Mouse (Mus musculus): ENCODE results near the gene Dock1. TPM values are rescaled to one million over a fixed set of nuclear protein-coding genes. Genes with fewer than 3 reads are reported as not detected.

The Dock1 gene
- polyA plus RNA-seq, 1 experiment from 2014 or later: 44.5 TPM

GRCm38 (mm10) chr7:134822006-134822405 lies 151.6 kb downstream of the Dock1 start:
- Histone ChIP-seq H3K27me3 (ENCODE audit: low read depth, poor library complexity, severe bottlenecking) (no peaks in the 10 kb centered on the region), H3K27ac (no peak overlapping the region), H3K4me3 (no peak overlapping the region), H3K36me3 (peaks cover 21% of the 10 kb centered on the region), H3K9me3 (replicated peaks) (no peaks in the 10 kb centered on the region), H3K4me1 (0 out of 2 replicates have a peak, but pooled peaks cover 14% of the 10 kb centered on the region)
- DNase-seq (ENCODE audit: low spot score): no peak
- 58% methylated on average over 3 of the region's 3 CpGs for WGBS

DNA sequence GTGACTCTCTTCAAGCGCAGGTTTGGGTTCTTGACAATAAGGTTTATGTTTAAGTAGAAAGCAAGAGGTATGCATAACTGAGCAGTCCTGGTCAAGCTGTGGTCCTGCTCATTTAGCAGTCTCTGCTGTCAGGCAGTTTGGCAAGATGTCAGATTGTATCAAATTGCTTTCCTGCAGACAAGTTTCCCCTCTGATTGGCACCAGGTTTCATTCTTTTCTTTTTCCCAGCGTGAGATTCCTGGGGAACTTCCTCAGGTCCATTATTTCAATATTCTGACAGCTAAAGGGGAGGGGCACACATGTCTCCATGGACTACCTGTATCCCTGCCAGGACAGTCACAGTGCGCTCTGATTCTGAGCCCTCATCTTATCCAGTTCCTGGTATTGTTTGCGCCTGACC lies 153.4 kb downstream of the Dock1 start:
- 0 out of 2 replicates have a peak, but pooled peaks cover 13% of the 10 kb centered on the region for H3K36me3 ChIP-seq
- DNase-seq (ENCODE audit: low spot score): no peak
- H3K9me3 ChIP-seq (replicated peaks): no peaks in the 10 kb centered on the region
- H3K4me1 ChIP-seq: 0 out of 2 replicates have a peak, but pooled peaks cover 14% of the 10 kb centered on the region
- WGBS: 81% methylated on average over 4 of the region's 4 CpGs
- no peaks in the 10 kb centered on the region for H3K27me3 ChIP-seq (ENCODE audit: low read depth, poor library complexity, severe bottlenecking)
- H3K4me3 ChIP-seq: no peak overlapping the region
- no peak overlapping the region for H3K27ac ChIP-seq

- Histone ChIP-seq H3K36me3 (peaks cover 8% of the 10 kb centered on the region; the same call in 1 of the 2 replicates), H3K4me3 (no peak overlapping the region), H3K4me1 (no peaks in the 10 kb centered on the region), H3K27ac (no peak overlapping the region), H3K27me3 (ENCODE audit: low read depth, poor library complexity, severe bottlenecking) (no peaks in the 10 kb centered on the region), H3K9me3 (replicated peaks) (no peaks in the 10 kb centered on the region)
- DNase-seq (ENCODE audit: low spot score): no peak
- 91% methylated on average over 2 of the region's 2 CpGs for WGBS
Observed at GRCm38 (mm10) chr7:134840066-134840465, 169.6 kb downstream of the Dock1 start.

- Histone ChIP-seq H3K27me3 (ENCODE audit: low read depth, poor library complexity, severe bottlenecking) (no peaks in the 10 kb centered on the region), H3K4me1 (no peaks in the 10 kb centered on the region), H3K4me3 (no peak overlapping the region), H3K9me3 (replicated peaks) (no peaks in the 10 kb centered on the region), H3K36me3 (peaks cover 8% of the 10 kb centered on the region; the same call in 1 of the 2 replicates), H3K27ac (no peak overlapping the region)
- no peak for DNase-seq (ENCODE audit: low spot score)
- WGBS: 94% methylated on average over 4 of the region's 4 CpGs
Observed at GRCm38 (mm10) chr7:134842751-134843150, 172.3 kb downstream of the Dock1 start.

GRCm38 (mm10) chr7:134862000-134862399 lies 191.5 kb downstream of the Dock1 start:
- H3K4me3 ChIP-seq: no peak overlapping the region
- peaks cover 10% of the 10 kb centered on the region for H3K36me3 ChIP-seq
- no peaks in the 10 kb centered on the region for H3K9me3 ChIP-seq (replicated peaks)
- no peaks in the 10 kb centered on the region for H3K27me3 ChIP-seq (ENCODE audit: low read depth, poor library complexity, severe bottlenecking)
- 87% methylated on average over 6 of the region's 6 CpGs for WGBS
- no peak for DNase-seq (ENCODE audit: low spot score)
- H3K27ac ChIP-seq: no peak overlapping the region
- H3K4me1 ChIP-seq: peaks cover 21% of the 10 kb centered on the region

DNA sequence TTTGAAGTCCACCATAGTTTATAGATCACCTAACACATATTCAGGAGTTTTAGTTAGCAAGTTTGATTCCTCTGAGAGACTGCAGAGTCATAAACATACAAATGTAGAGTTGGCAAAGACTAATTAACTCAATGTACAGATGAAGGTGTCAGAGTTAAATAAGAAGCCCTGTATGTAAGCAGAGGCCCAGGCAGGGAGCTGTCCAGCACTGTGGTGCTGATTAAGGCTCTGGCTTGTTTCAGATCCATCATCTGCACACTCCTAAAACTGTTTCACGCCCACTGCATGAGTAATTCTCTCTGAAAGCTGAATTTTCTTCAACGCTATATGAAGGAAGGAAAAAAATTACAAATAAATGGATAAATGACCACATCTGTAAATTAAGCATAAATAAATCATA lies 193.7 kb downstream of the Dock1 start:
- peaks cover 21% of the 10 kb centered on the region for H3K4me1 ChIP-seq
- no peak overlapping the region for H3K4me3 ChIP-seq
- peaks cover 10% of the 10 kb centered on the region for H3K36me3 ChIP-seq
- H3K9me3 ChIP-seq (replicated peaks): no peaks in the 10 kb centered on the region
- 84% methylated on average over 2 of the region's 2 CpGs for WGBS
- DNase-seq (ENCODE audit: low spot score): peak; percentile 70
- H3K27me3 ChIP-seq (ENCODE audit: low read depth, poor library complexity, severe bottlenecking): no peaks in the 10 kb centered on the region
- no peak overlapping the region for H3K27ac ChIP-seq

DNA sequence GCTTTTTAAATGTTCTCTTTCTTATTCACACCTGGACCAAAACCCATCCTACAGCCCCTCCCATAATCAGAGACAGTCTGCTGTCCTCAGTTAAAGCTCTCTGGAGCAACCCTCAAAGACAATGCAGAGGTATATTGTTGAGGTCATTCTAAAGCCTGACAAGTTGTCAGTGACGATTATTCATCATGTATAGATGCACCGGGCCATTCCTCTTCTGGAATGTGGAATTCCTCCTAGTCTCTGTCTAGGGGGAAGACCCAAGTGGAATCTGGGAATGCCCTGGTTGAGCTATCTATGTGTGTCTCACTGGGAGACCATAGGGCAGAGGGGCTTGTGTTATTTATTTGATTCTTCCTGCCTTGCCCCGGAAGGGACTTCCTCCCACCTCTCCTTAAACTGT lies 202.1 kb downstream of the Dock1 start:
- Histone ChIP-seq H3K36me3 (peaks cover 32% of the 10 kb centered on the region), H3K4me1 (no peaks in the 10 kb centered on the region)

GRCm38 (mm10) chr7:134872981-134873380 lies 202.5 kb downstream of the Dock1 start:
- H3K27ac ChIP-seq: no peak overlapping the region
- peaks cover 34% of the 10 kb centered on the region for H3K36me3 ChIP-seq
- H3K4me3 ChIP-seq: no peak overlapping the region
- H3K4me1 ChIP-seq: no peaks in the 10 kb centered on the region
- no peaks in the 10 kb centered on the region for H3K27me3 ChIP-seq (ENCODE audit: low read depth, poor library complexity, severe bottlenecking)
- 90% methylated on average over 7 of the region's 7 CpGs for WGBS
- DNase-seq (ENCODE audit: low spot score): no peak
- no peaks in the 10 kb centered on the region for H3K9me3 ChIP-seq (replicated peaks)

More for the DNA sequence above, 202.1 kb downstream of the Dock1 start:
- DNase-seq (ENCODE audit: low spot score): no peak
- no peaks in the 10 kb centered on the region for H3K27me3 ChIP-seq (ENCODE audit: low read depth, poor library complexity, severe bottlenecking)
- H3K27ac ChIP-seq: no peak overlapping the region
- H3K9me3 ChIP-seq (replicated peaks): no peaks in the 10 kb centered on the region
- H3K4me3 ChIP-seq: no peak overlapping the region
- 85% methylated on average over 3 of the region's 3 CpGs for WGBS

DNA sequence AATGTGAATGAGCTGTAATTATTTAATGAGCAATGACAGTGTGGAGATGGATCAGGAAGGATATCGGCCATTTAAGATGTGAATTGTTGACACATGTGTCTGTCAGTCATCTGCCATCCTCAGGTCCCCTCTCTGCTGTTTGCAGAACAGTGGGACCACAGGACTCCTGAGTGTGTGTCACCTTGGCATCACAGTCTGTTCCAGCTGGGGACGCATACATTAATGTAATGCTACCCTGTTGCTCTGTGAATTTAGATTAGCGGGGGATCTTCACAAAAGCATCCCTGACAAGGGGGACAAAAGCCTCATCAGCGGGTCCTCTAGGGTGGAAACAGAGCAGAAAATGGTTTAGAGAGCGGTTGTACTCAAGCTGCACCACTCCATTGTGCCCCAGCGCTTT lies 208.5 kb downstream of the Dock1 start:
- no peak for DNase-seq (ENCODE audit: low spot score)
- Histone ChIP-seq H3K36me3 (peaks cover 32% of the 10 kb centered on the region), H3K4me1 (peaks cover 14% of the 10 kb centered on the region), H3K4me3 (no peak overlapping the region), H3K27me3 (ENCODE audit: low read depth, poor library complexity, severe bottlenecking) (no peaks in the 10 kb centered on the region), H3K27ac (no peak overlapping the region), H3K9me3 (replicated peaks) (no peaks in the 10 kb centered on the region)
- 85% methylated on average over 6 of the region's 6 CpGs for WGBS

GRCm38 (mm10) chr7:134880431-134880830 lies 210.0 kb downstream of the Dock1 start:
- 85% methylated on average over 6 of the region's 6 CpGs for WGBS
- H3K27ac ChIP-seq: no peak overlapping the region

GRCm38 (mm10) chr7:134883516-134883915 lies 213.1 kb downstream of the Dock1 start:
- H3K27ac ChIP-seq: no peak overlapping the region
- no peaks in the 10 kb centered on the region for H3K9me3 ChIP-seq (replicated peaks)
- H3K4me1 ChIP-seq: peaks cover 14% of the 10 kb centered on the region
- DNase-seq (ENCODE audit: low spot score): no peak
- WGBS: 77% methylated on average over 6 of the region's 6 CpGs
- no peak overlapping the region for H3K4me3 ChIP-seq
- no peaks in the 10 kb centered on the region for H3K27me3 ChIP-seq (ENCODE audit: low read depth, poor library complexity, severe bottlenecking)
- H3K36me3 ChIP-seq: 0 out of 2 replicates have a peak, but pooled peaks cover 5% of the 10 kb centered on the region

More at GRCm38 (mm10) chr7:134880431-134880830, 210.0 kb downstream of the Dock1 start:
- H3K27me3 ChIP-seq (ENCODE audit: low read depth, poor library complexity, severe bottlenecking): no peaks in the 10 kb centered on the region
- H3K9me3 ChIP-seq (replicated peaks): no peaks in the 10 kb centered on the region
- H3K4me3 ChIP-seq: no peak overlapping the region
- DNase-seq (ENCODE audit: low spot score): no peak
- H3K4me1 ChIP-seq: peaks cover 14% of the 10 kb centered on the region
- H3K36me3 ChIP-seq: peaks cover 20% of the 10 kb centered on the region

- Histone ChIP-seq H3K27me3 (ENCODE audit: low read depth, poor library complexity, severe bottlenecking) (no peaks in the 10 kb centered on the region), H3K4me3 (no peak overlapping the region), H3K27ac (no peak overlapping the region), H3K4me1 (no peaks in the 10 kb centered on the region), H3K36me3 (peaks cover 14% of the 10 kb centered on the region; the same call in 1 of the 2 replicates), H3K9me3 (replicated peaks) (no peaks in the 10 kb centered on the region)
- DNase-seq (ENCODE audit: low spot score): no peak
- WGBS: 94% methylated on average over 13 of the region's 13 CpGs
Observed at GRCm38 (mm10) chr7:134892449-134892871, 222.0 kb downstream of the Dock1 start.

- no peaks in the 10 kb centered on the region for H3K9me3 ChIP-seq (replicated peaks)
- H3K27me3 ChIP-seq (ENCODE audit: low read depth, poor library complexity, severe bottlenecking): no peaks in the 10 kb centered on the region
- no peak overlapping the region for H3K27ac ChIP-seq
- no peak for DNase-seq (ENCODE audit: low spot score)
- 79% methylated on average over 4 of the region's 4 CpGs for WGBS
- peaks cover 9% of the 10 kb centered on the region; the same call in 1 of the 2 replicates for H3K36me3 ChIP-seq
- no peaks in the 10 kb centered on the region for H3K4me1 ChIP-seq
- no peak overlapping the region for H3K4me3 ChIP-seq
Observed at GRCm38 (mm10) chr7:134892972-134893371, 222.5 kb downstream of the Dock1 start.

DNA sequence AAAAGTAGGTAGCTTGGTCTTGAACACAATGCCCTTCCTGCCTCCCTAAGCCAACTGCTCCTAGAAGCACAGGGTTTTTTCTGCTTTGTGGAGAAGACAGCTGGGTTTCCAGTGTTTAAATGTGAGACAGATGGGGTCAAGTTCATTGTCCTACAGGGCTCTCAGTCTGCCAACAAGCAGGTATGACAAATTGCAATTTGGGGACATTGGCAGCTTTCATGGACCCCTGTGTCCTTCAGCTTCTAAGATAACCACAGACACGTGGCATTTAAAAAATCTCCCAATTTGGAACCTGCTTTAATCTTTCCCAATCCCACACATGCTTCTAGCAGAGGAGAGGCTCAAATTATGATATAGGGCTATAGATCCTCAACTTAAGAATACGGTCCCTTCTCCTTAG lies 224.2 kb downstream of the Dock1 start:
- peaks cover 9% of the 10 kb centered on the region; the same call in 1 of the 2 replicates for H3K36me3 ChIP-seq
- no peak overlapping the region for H3K4me3 ChIP-seq
- DNase-seq (ENCODE audit: low spot score): no peak
- WGBS: 84% methylated on average over 2 of the region's 2 CpGs
- no peaks in the 10 kb centered on the region for H3K9me3 ChIP-seq (replicated peaks)
- H3K27ac ChIP-seq: no peak overlapping the region
- H3K4me1 ChIP-seq: no peaks in the 10 kb centered on the region
- no peaks in the 10 kb centered on the region for H3K27me3 ChIP-seq (ENCODE audit: low read depth, poor library complexity, severe bottlenecking)

All from limb, embryonic 10.5 days (tissue).